Mouse (Mus musculus): Measurements from ENCODE around the gene Lrrfip1.

GRCm38 (mm10) chr1:90969881-90970390, 28.6 kb upstream of the Lrrfip1 start:
- TF ChIP-seq CTCF (IDR thresholded peaks at IDR 0.05; ENCODE audit: control insufficient read depth, insufficient read depth, low read length) (no peak), POLR2A (IDR thresholded peaks at IDR 0.05; ENCODE audit: borderline replicate concordance, control insufficient read depth, low read depth, low read length) (no peak)

Measured in bone marrow, adult 2 months (tissue).